Mouse (Mus musculus) G1E (cell line): ENCODE results near the gene Fam166a. TPM values are rescaled to one million over a fixed set of nuclear protein-coding genes. Genes with fewer than 3 reads are reported as not detected.
A peak's percentile ranks its signal among the peaks of the same experiment; 100 is the strongest.
"Not testable (repeated sequence)": the region's sequence is repeated elsewhere in the genome, so short reads cannot be mapped to it uniquely, and the experiment has no call there.

Experiments
- ATAC-seq: 2 replicates; pipeline ENCODE4 v1.8.0; 2016; ENCODE audit warnings: mild to moderate bottlenecking; ENCODE audit not compliant: insufficient number of reproducible peaks, poor library complexity, low FRiP score, severe bottlenecking; ENCODE audit errors: extremely low read depth
- DNase-seq: peaks from one replicate; pipeline ENCODE4 v3.0.0; 2012; ENCODE audit warnings: low spot score
- H3K27me3 ChIP-seq: 2 replicates; pipeline ENCODE4 v1.6.1; 2012; ENCODE audit warnings: mild to moderate bottlenecking, low read length, inconsistent platforms; ENCODE audit not compliant: insufficient read depth
- H3K36me3 ChIP-seq: replicated peaks from 2 replicates; pipeline ENCODE3; 2012; ENCODE audit warnings: mild to moderate bottlenecking, inconsistent platforms
- H3K4me1 ChIP-seq: 2 replicates; pipeline ENCODE4 v1.6.1; 2012; ENCODE audit warnings: low read depth, low read length, inconsistent platforms, mixed read lengths; ENCODE audit not compliant: insufficient read depth
- H3K4me3 ChIP-seq: 2 replicates; pipeline ENCODE4 v1.5.1; 2012; ENCODE audit warnings: low read depth, mild to moderate bottlenecking, inconsistent platforms, low read length, moderate library complexity, mixed read lengths
- H3K9me3 ChIP-seq: replicated peaks from 2 replicates; pipeline ENCODE4 v1.6.1; 2012; ENCODE audit warnings: inconsistent platforms
- CTCF ChIP-seq: IDR thresholded peaks from 2 replicates; pipeline ENCODE4 v1.5.1; 2012; ENCODE audit warnings: low read depth, low read length, inconsistent platforms, mixed read lengths
- GATA1 ChIP-seq: IDR thresholded peaks from 2 replicates; pipeline ENCODE4 v1.6.1; 2012; ENCODE audit warnings: borderline replicate concordance, low read length, inconsistent platforms, mixed read lengths
- GATA2 ChIP-seq: IDR thresholded peaks from 2 replicates; pipeline ENCODE4 v1.6.1; 2012; ENCODE audit warnings: low read depth, low read length, inconsistent platforms, borderline replicate concordance
- POLR2AphosphoS5 ChIP-seq: IDR thresholded peaks from 2 replicates; pipeline ENCODE4 v1.6.1; 2012; ENCODE audit warnings: low read depth, low read length, inconsistent platforms; ENCODE audit not compliant: insufficient replicate concordance
- TAL1 ChIP-seq: conservative IDR thresholded peaks from 2 replicates; pipeline ENCODE4 v1.6.1; 2012; ENCODE audit warnings: low read depth, low read length, inconsistent platforms, mixed read lengths
- polyA plus RNA-seq: library from polyadenylated mRNA; stranded (reverse); fragments of >175 nt; gene quantifications from 2 replicates; pipeline ENCODE4 v1.2.3, GENCODE M21; 2012
- total RNA-seq, 2 experiments: library from RNA; stranded (forward) in 1 of 2; stranded (reverse) in 1 of 2; fragments of 200-1000 nt in 1 of 2; fragments of >200 nt in 1 of 2; fragmentation: Nextera tagmentation in 1 of 2; gene quantifications; 2 replicates each; pipeline ENCODE4 v1.2.3; 2014 to 2017

Gene Fam166a
- total and polyA plus RNA-seq, 3 experiments: not detected

DNA sequence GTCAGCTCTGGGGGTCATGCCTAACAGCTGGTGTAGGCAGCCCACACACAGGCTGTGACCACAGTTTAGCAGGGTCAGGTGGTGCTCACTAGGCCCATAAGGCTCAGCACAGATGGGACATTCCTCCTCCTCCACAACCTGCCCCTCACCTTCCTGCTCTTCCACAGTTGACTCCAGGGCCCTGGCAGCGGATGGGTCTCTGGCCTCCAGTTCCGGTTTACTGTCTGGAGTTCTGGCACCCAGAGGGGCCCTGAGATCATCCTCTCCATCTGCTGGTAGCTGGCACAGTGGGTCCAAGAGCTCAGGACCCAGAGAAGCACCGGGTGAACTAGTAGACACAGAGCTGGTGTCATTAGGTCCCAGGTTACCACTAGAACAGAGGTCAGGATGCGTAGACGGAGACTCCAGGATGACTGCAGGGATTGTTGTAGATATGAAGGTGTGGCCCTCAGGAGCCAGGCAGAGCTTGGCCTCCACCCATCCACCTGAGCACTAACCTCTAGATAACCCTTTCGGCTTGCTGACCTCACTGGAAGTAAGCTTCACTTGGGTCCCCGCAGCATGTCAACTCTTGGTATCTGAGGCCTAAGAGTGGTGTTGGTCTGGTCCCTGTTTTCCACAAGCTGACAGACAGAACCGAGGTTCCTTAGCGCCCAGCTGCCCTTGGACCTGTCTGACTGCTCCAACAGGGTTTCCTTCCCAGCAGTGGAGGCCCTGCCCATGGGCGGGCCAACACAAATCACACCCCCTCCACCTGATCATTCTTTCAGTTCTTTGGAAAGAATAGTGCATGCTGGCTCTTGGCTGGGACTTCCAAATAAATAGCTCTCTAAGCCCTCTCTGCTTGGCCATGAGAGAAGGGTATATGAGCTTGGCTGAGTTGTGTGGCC lies 27.9 kb downstream of the Fam166a start, which contains the start of gene AL732309.1:
Gene AL732309.1, minus strand, starts transcription at position 681 of the 890 bp plus-strand sequence.
- Histone ChIP-seq H3K9me3 (no peaks in the 10 kb centered on the region), H3K27me3 (peaks cover 17% of the 10 kb centered on the region), H3K4me3 (no peak within 1 kb of the TSS), H3K4me1 (peaks cover 57% of the 10 kb centered on the region), H3K36me3 (peaks cover 84% of the 10 kb centered on the region)
- DNase-seq: no peak
- TF ChIP-seq TAL1: no peak
- TF ChIP-seq GATA2: no peak
- no peak for TF ChIP-seq GATA1
- TF ChIP-seq POLR2AphosphoS5: no peak
- no peak for TF ChIP-seq CTCF
- no peak for ATAC-seq

DNA sequence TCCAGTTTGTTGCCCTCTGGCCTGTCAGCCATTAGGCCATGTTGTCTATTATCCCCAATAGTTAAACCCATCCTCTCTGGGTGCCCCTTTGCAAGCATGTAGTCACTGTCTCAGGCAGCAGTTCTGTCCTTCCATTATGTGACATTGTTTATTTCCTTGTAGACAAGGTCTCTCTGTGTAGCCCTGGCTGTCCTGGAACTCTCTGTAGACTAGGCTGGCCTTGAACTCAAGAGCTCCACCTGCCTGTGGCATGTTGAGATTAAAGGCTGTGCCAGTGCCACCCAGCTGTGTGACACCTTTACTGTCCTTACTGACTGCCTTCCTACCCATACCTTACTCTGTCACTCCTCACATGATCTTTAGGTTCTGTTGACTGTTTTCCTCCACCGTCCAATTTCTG lies 33.8 kb downstream of the Fam166a start:
- Histone ChIP-seq H3K4me3 (no peak overlapping the region), H3K9me3 (no peaks in the 10 kb centered on the region), H3K4me1 (peaks cover 46% of the 10 kb centered on the region), H3K36me3 (peaks cover 72% of the 10 kb centered on the region), H3K27me3 (no peaks in the 10 kb centered on the region; the same call in 1 of the 2 replicates)
- no peak for ATAC-seq
- no peak for DNase-seq
- TF ChIP-seq GATA2 (no peak), CTCF (peak; percentile 14; the same call in 1 of the 2 replicates), GATA1 (no peak), TAL1 (no peak), POLR2AphosphoS5 (no peak)

DNA sequence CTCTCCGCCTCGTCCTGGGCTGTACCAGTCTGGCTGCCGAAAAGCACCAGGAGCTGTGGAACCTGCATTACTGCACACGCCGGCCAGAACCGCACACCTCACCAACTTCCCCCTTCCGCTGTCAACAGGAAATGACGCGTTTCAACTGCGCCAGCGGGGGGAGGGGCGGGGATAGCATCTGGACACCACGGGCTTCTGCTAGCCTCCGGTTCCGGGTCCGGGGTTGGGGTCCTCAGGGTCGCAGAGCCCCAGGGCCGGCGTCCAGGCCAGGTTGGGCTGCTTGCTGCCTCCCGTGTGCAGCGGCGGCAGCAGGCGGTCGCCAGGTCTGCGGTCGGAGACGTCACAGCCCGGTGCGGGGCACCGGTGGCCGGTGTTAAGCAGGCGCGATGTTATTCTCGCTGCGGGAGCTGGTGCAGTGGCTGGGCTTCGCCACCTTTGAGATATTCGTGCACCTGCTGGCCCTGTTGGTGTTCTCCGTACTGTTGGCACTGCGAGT lies 36.8 kb downstream of the Fam166a start, which contains the start of gene Tmem203:
Gene Tmem203, plus strand, starts transcription at position 156 of the 496 bp plus-strand sequence.
- Histone ChIP-seq H3K9me3 (no peaks in the 10 kb centered on the region), H3K4me1 (peaks cover 48% of the 10 kb centered on the region), H3K36me3 (peaks cover 50% of the 10 kb centered on the region), H3K4me3 (peak within 1 kb of the TSS; percentile 98), H3K27me3 (no peaks in the 10 kb centered on the region)
- ATAC-seq (peak; percentile 63), DNase-seq (peak; percentile 82)
- TF ChIP-seq CTCF (no peak), GATA1 (no peak), GATA2 (no peak), POLR2AphosphoS5 (no peak), TAL1 (no peak)

DNA sequence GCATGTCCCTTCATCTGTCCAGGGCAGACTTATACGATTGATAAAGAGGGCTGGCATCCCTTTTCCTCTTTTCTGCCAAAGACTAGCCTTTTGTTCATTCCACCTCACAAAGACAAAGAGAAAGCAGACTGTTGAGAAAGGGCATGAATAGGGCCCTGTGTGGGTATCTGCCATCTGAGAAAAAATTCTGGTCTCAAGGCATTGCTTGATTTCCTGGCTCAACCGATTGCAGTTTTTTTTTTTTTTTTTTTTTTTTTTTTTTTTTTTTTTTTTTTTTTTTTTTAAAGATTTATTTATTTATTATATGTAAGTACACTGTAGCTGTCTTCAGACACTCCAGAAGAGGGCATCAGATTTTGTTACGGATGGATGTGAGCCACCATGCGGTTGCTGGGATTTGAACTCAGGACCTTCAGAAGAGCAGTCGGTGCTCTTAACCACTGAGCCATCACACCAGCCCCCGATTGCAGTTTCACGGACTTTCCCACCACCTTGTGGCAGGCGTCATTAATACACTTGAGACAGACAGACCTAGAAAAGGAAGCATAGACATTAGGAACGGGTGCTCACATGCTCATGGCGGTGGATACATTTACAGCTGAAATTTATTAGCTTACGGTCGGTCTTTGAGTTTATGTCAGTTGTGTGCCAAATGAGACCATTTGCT lies 38.0 kb downstream of the Fam166a start:
- Histone ChIP-seq H3K36me3 (peaks cover 37% of the 10 kb centered on the region), H3K4me3 (peak overlapping the region; percentile 98), H3K4me1 (peaks cover 44% of the 10 kb centered on the region)
- not testable (repeated sequence) for H3K9me3 ChIP-seq, ATAC-seq, H3K27me3 ChIP-seq
- DNase-seq: peak; percentile 33

DNA sequence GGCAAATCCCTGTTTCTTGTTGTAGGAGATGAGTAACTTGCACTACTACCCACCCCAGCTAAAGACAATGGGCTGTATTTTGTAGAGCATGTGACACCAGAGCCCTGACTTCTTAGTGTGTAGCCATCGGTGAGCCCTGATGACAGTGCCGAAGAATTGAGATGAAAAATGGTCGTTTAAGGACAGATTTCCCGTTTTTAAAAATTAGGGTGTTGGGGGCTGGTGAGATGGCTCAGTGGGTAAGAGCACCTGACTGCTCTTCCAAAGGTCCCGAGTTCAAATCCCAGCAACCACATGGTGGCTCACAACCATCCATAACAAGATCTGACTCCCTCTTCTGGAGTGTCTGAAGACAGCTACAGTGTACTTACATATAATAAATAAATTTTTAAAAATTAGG lies 38.7 kb downstream of the Fam166a start:
- DNase-seq, H3K27me3 ChIP-seq, H3K4me3 ChIP-seq, H3K9me3 ChIP-seq, ATAC-seq: not testable (repeated sequence)
- Histone ChIP-seq H3K4me1 (peaks cover 48% of the 10 kb centered on the region), H3K36me3 (peaks cover 31% of the 10 kb centered on the region)

DNA sequence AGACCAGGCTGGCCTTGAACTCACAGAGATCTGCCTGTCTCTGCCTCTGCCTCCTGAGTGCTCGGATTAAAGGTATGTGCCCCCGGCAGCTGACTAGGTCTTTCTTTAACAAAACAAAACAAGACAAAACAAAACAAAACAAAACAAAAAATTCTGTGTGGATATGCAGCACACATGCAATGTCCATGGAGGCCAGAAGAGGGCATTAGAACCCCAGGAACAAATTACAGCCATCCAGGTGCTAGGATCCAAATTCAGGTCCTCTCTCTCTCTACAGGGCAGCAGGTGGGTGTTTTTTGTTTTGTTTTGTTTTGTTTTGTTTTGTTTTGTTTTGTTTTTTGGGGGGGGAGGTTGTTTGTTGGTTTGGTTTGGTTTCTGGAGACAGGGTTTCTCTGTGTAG lies 40.3 kb downstream of the Fam166a start:
- Histone ChIP-seq H3K36me3 (peaks cover 20% of the 10 kb centered on the region), H3K9me3 (no peaks in the 10 kb centered on the region), H3K4me1 (peaks cover 48% of the 10 kb centered on the region), H3K27me3 (no peaks in the 10 kb centered on the region), H3K4me3 (no peak overlapping the region)
- TF ChIP-seq CTCF (peak; percentile 46; the same call in 1 of the 2 replicates), TAL1 (no peak), GATA2 (no peak), GATA1 (no peak)
- ATAC-seq: no peak
- DNase-seq: no peak
